Mouse (Mus musculus) A20 (cell line): ENCODE data around the gene Espnl.

Experiments used
- DNase-seq: peaks from one replicate; pipeline ENCODE4 v3.0.0-alpha.2; 2011; ENCODE audit warnings: low read depth, low spot score

The Espnl gene

GRCm38 (mm10) chr1:91380453-91381090 lies 58.7 kb downstream of the Espnl start:
- peak; percentile 72 for DNase-seq

DNA sequence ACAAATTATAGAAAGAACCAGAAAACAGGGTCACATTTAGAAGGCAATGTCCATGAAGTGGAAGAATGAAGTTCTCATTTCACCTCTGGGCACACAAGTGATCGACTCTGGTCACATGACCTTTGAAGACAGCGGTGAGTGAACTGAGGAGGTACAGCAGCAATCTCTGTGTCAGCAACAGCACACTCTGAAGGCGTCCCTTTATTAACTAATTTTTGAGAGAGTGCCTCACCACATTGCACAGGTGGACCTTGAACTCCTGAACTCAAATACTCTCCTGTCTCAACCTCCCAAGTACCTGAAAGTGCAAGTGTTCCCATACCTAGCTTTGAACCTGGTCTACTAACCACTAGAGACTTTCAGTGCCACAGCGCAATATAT lies 59.2 kb downstream of the Espnl start:
- no peak for DNase-seq

DNA sequence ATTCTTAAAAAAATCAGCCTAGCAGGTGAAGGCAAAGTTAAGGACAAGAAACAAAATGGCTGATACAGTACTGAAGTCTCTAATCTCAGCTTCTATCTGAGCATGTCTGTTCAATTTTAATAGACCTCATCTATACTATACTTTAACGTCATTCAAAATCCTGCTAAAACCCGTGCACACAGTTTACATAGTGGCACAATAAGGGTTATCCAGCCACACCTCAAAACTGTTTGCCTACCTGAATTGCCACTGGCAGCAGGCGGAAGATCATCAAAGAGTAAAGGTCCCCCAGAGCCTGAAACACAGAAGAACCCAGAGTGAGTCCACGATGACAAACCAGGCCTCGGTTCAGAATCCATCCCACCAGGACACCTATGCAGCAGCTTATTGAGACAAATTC lies 68.5 kb downstream of the Espnl start:
- DNase-seq, result no peak

DNA sequence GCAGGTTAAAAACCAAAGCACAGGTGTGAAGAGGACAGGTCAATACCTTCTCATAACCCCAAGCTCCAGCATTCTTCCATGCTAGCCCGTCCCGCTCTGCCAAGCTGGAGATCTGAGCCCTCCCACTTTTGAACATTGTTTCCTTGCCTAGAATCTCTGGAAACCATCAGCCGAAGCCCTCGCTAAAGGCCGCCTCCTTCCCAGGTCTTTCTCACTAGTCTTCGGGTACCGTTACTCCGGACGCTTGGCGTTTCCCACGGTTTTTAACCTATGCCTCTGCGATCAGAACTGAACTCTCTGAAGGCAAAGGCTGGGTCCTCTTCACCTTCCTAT lies 76.0 kb downstream of the Espnl start:
- DNase-seq, result no peak
